Mouse (Mus musculus) gastrocnemius, adult 18-20 months (tissue): ENCODE data around the gene Colgalt1. TPM values are rescaled to one million over a fixed set of nuclear protein-coding genes. Genes with fewer than 3 reads are reported as not detected.

Experiments
- DNase-seq: peaks from one replicate; pipeline ENCODE4 v3.0.0; 2021; ENCODE audit warnings: low spot score
- total RNA-seq, 2 experiments: library from RNA; stranded (reverse); gene quantifications; 2 replicates each; pipeline ENCODE4 v1.2.3; 2021

Colgalt1 gene
- total RNA-seq, 2 experiments from 2014 or later, result 37.3 to 37.4 TPM

- no peak for DNase-seq
These were observed 22.0 kb upstream of the Colgalt1 start for GRCm38 (mm10) chr8:71588762-71589161.

GRCm38 (mm10) chr8:71591017-71591416 lies 19.8 kb upstream of the Colgalt1 start:
- DNase-seq, result no peak

- peak; percentile 94 for DNase-seq
These were observed 19.1 kb upstream of the Colgalt1 start, which contains the start of gene Pgls for GRCm38 (mm10) chr8:71591471-71592373. Gene Pgls (plus strand): TSS chr8:71592176.

GRCm38 (mm10) chr8:71592374-71593170 lies 18.2 kb upstream of the Colgalt1 start:
- DNase-seq, result peak; percentile 80

- DNase-seq, result no peak
These were observed 17.1 kb upstream of the Colgalt1 start for GRCm38 (mm10) chr8:71593556-71594323.

GRCm38 (mm10) chr8:71594324-71594722 lies 16.5 kb upstream of the Colgalt1 start:
- no peak for DNase-seq

GRCm38 (mm10) chr8:71595862-71596261 lies 14.9 kb upstream of the Colgalt1 start:
- peak; percentile 86 for DNase-seq

- DNase-seq, result no peak
These were observed 14.4 kb upstream of the Colgalt1 start for GRCm38 (mm10) chr8:71596384-71596783.

- no peak for DNase-seq
These were observed 14.0 kb upstream of the Colgalt1 start for GRCm38 (mm10) chr8:71596798-71597197.

- no peak for DNase-seq
These were observed 13.3 kb upstream of the Colgalt1 start, which contains the start of gene Fam129c for GRCm38 (mm10) chr8:71597451-71597850. Gene Fam129c (plus strand): TSS chr8:71597648.

- no peak for DNase-seq
These were observed 12.4 kb upstream of the Colgalt1 start for GRCm38 (mm10) chr8:71598375-71598774.

GRCm38 (mm10) chr8:71598841-71599240 lies 12.0 kb upstream of the Colgalt1 start:
- DNase-seq, result no peak

- DNase-seq, result no peak
These were observed 8.7 kb upstream of the Colgalt1 start for GRCm38 (mm10) chr8:71601939-71602665.

- peak; percentile 78 for DNase-seq
These were observed 8.0 kb upstream of the Colgalt1 start for GRCm38 (mm10) chr8:71602666-71603334.

- DNase-seq, result no peak
These were observed 6.8 kb upstream of the Colgalt1 start for GRCm38 (mm10) chr8:71604021-71604420.

- no peak for DNase-seq
These were observed 1.3 kb downstream of the Colgalt1 start for GRCm38 (mm10) chr8:71612141-71612540.

- no peak for DNase-seq
These were observed 2.6 kb downstream of the Colgalt1 start for GRCm38 (mm10) chr8:71613418-71613817.

GRCm38 (mm10) chr8:71619786-71620185 lies 9.0 kb downstream of the Colgalt1 start:
- peak; percentile 77 for DNase-seq

- DNase-seq, result no peak
These were observed 14.3 kb downstream of the Colgalt1 start for GRCm38 (mm10) chr8:71625088-71625487.

GRCm38 (mm10) chr8:71626753-71627152 lies 16.0 kb downstream of the Colgalt1 start:
- no peak for DNase-seq
